Mouse (Mus musculus) CH12.LX (cell line): ENCODE measurements at regions not wholly inside any gene's neighbourhood (a gene's known extent, or its start where the extent isn't known, plus 50 kb on each side); places are given as distances from the start of the nearest gene placed in this dataset.

ENCODE experiments used
- DNase-seq: peaks from one replicate; pipeline ENCODE4 v3.0.0-alpha.2; 2013; ENCODE audit errors: extremely low read depth
- H3K27ac ChIP-seq: 2 replicates; pipeline ENCODE4 v1.5.1; 2012; ENCODE audit warnings: low read depth, mild to moderate bottlenecking, control low read depth, moderate library complexity; ENCODE audit not compliant: insufficient read depth
- H3K27me3 ChIP-seq: replicated peaks from 2 replicates; pipeline ENCODE3; 2012; ENCODE audit warnings: inconsistent platforms
- H3K36me3 ChIP-seq, 2 experiments: replicated peaks in 1 of 2; 2 replicates each; pipeline versions ENCODE3 to v1.6.1; 2012; ENCODE audit warnings: inconsistent platforms in 1 of 2, low read length in 1 of 2, mild to moderate bottlenecking in 1 of 2, mixed read lengths in 1 of 2, moderate library complexity in 1 of 2; ENCODE audit not compliant: control insufficient read depth in 1 of 2, insufficient read depth in 1 of 2
- H3K4me1 ChIP-seq, 2 experiments: 2 replicates each; pipeline ENCODE4 v1.6.1; 2012; ENCODE audit warnings: inconsistent platforms in 1 of 2, moderate library complexity in 1 of 2; ENCODE audit not compliant: insufficient read depth in 2 of 2, control insufficient read depth in 1 of 2
- H3K4me2 ChIP-seq: 2 replicates; pipeline ENCODE4 v1.6.1; 2012; ENCODE audit warnings: low read depth, mild to moderate bottlenecking, control low read depth; ENCODE audit not compliant: poor library complexity, insufficient read depth, severe bottlenecking
- H3K4me3 ChIP-seq, 3 experiments: fragments of 150-350 bp in 1 of 3; sonication (generic) in 1 of 3; replicated peaks in 1 of 3; 2 replicates each; pipeline versions ENCODE3 to v1.5.1; 2011 to 2012; ENCODE audit warnings: low read depth in 2 of 3, low read length in 2 of 3, mild to moderate bottlenecking in 2 of 3, moderate library complexity in 2 of 3, control low read depth in 1 of 3, improper control_type of control experiment in 1 of 3, inconsistent platforms in 1 of 3, mixed read lengths in 1 of 3; ENCODE audit not compliant: poor library complexity in 1 of 3
- H3K79me2 ChIP-seq: replicated peaks from 2 replicates; pipeline ENCODE4 v1.6.1; 2012; ENCODE audit warnings: mild to moderate bottlenecking, moderate library complexity; ENCODE audit not compliant: control insufficient read depth, poor library complexity, insufficient read depth, severe bottlenecking; ENCODE audit errors: extremely low read depth
- H3K9ac ChIP-seq: 2 replicates; pipeline ENCODE4 v1.6.1; 2012; ENCODE audit warnings: low read depth, mild to moderate bottlenecking, control low read depth, moderate library complexity; ENCODE audit not compliant: insufficient read depth
- H3K9me3 ChIP-seq: replicated peaks from 2 replicates; pipeline ENCODE3; 2012; ENCODE audit warnings: low read length, inconsistent platforms, mixed read lengths
- BHLHE40 ChIP-seq: IDR thresholded peaks from 2 replicates; pipeline ENCODE4 v1.6.1; 2011; ENCODE audit warnings: mild to moderate bottlenecking, low read depth, low read length, improper control_type of control experiment
- CHD1 ChIP-seq: IDR thresholded peaks from 2 replicates; pipeline ENCODE4 v1.6.1; 2012; ENCODE audit warnings: low read depth, low read length, improper control_type of control experiment, inconsistent platforms
- CHD2 ChIP-seq: IDR thresholded peaks from 2 replicates; pipeline ENCODE4 v1.6.1; 2011; ENCODE audit warnings: low read length, improper control_type of control experiment
- E2F4 ChIP-seq: IDR thresholded peaks from 2 replicates; pipeline ENCODE4 v1.6.1; 2011; ENCODE audit warnings: low read depth, low read length, improper control_type of control experiment; ENCODE audit not compliant: insufficient replicate concordance
- ETS1 ChIP-seq: conservative IDR thresholded peaks from 2 replicates; pipeline ENCODE4 v1.6.1; 2012; ENCODE audit warnings: low read depth, mild to moderate bottlenecking, inconsistent platforms, low read length, improper control_type of control experiment, moderate library complexity
- IRF4 ChIP-seq: IDR thresholded peaks from 2 replicates; pipeline ENCODE4 v1.6.1; 2014; ENCODE audit warnings: low read depth, mild to moderate bottlenecking, inconsistent platforms, low read length, improper control_type of control experiment
- JUND ChIP-seq: conservative IDR thresholded peaks from 2 replicates; pipeline ENCODE4 v1.6.1; 2011; ENCODE audit warnings: low read depth, low read length, improper control_type of control experiment
- KAT2A ChIP-seq: IDR thresholded peaks from 2 replicates; pipeline ENCODE4 v1.6.1; 2012; ENCODE audit warnings: low read length, improper control_type of control experiment, inconsistent platforms; ENCODE audit not compliant: insufficient replicate concordance
- MAFK ChIP-seq: IDR thresholded peaks from 2 replicates; pipeline ENCODE4 v1.6.1; 2011; ENCODE audit warnings: low read length, improper control_type of control experiment; ENCODE audit not compliant: insufficient replicate concordance
- MXI1 ChIP-seq: IDR thresholded peaks from 2 replicates; pipeline ENCODE4 v1.6.1; 2011; ENCODE audit warnings: mild to moderate bottlenecking, low read depth, low read length, improper control_type of control experiment
- MYC ChIP-seq: IDR thresholded peaks from 2 replicates; pipeline ENCODE4 v1.6.1; 2011; ENCODE audit warnings: low read depth, mild to moderate bottlenecking, improper control_type of control experiment, low read length
- NRF1 ChIP-seq: IDR thresholded peaks from 2 replicates; pipeline ENCODE4 v1.6.1; 2014; ENCODE audit warnings: low read depth, mild to moderate bottlenecking, inconsistent platforms, low read length, improper control_type of control experiment, moderate library complexity
- POLR2A ChIP-seq: IDR thresholded peaks from 2 replicates; pipeline ENCODE4 v1.6.1; 2011; ENCODE audit warnings: low read depth, mild to moderate bottlenecking, improper control_type of control experiment, low read length
- POLR2AphosphoS2 ChIP-seq: IDR thresholded peaks from 2 replicates; pipeline ENCODE4 v1.6.1; 2011; ENCODE audit warnings: low read depth, low read length, improper control_type of control experiment
- RAD21 ChIP-seq: IDR thresholded peaks from 2 replicates; pipeline ENCODE4 v1.6.1; 2011; ENCODE audit warnings: low read depth, mild to moderate bottlenecking, low read length, improper control_type of control experiment, moderate library complexity
- SMC3 ChIP-seq: IDR thresholded peaks from 2 replicates; pipeline ENCODE4 v1.6.1; 2011; ENCODE audit warnings: low read depth, low read length, improper control_type of control experiment
- TCF12 ChIP-seq: IDR thresholded peaks from 2 replicates; pipeline ENCODE4 v1.6.1; 2014; ENCODE audit warnings: low read depth, mild to moderate bottlenecking, inconsistent platforms, low read length, improper control_type of control experiment
- UBTF ChIP-seq: IDR thresholded peaks from 2 replicates; pipeline ENCODE4 v1.6.1; 2012; ENCODE audit warnings: low read depth, mild to moderate bottlenecking, inconsistent platforms, low read length, improper control_type of control experiment, moderate library complexity
- USF2 ChIP-seq: conservative IDR thresholded peaks from 2 replicates; pipeline ENCODE4 v1.6.1; 2011; ENCODE audit warnings: low read depth, low read length, improper control_type of control experiment
- ZKSCAN1 ChIP-seq: IDR thresholded peaks from 2 replicates; pipeline ENCODE4 v1.6.1; 2012; ENCODE audit warnings: low read depth, inconsistent platforms, low read length, improper control_type of control experiment, borderline replicate concordance
- ZMIZ1 ChIP-seq: IDR thresholded peaks from 2 replicates; pipeline ENCODE4 v1.6.1; 2012; ENCODE audit warnings: low read depth, mild to moderate bottlenecking, inconsistent platforms, low read length, improper control_type of control experiment
- ZNF384 ChIP-seq: IDR thresholded peaks from 2 replicates; pipeline ENCODE4 v1.6.1; 2012; ENCODE audit warnings: low read depth, low read length, improper control_type of control experiment, inconsistent platforms
- dilution Hi-C: fragments of 300-500 bp; cut with MboI; formaldehyde crosslinking; loops from 2 replicates; pipeline ENCODE4 v1.14.3; 2020; ENCODE audit warnings: low sequenced_read_pairs; ENCODE audit not compliant: extremely low pct_unique_long_range_greater_than_20kb, extremely low pct_ligation_motif_present
- in situ Hi-C: fragments of 300-500 bp; cut with MboI; formaldehyde crosslinking; loops from 3 replicates; pipeline ENCODE4 v1.14.3; 2019; ENCODE audit warnings: low sequenced_read_pairs, low pct_ligation_motif_present, low pct_unique_long_range_greater_than_20kb, mixed read lengths

DNA sequence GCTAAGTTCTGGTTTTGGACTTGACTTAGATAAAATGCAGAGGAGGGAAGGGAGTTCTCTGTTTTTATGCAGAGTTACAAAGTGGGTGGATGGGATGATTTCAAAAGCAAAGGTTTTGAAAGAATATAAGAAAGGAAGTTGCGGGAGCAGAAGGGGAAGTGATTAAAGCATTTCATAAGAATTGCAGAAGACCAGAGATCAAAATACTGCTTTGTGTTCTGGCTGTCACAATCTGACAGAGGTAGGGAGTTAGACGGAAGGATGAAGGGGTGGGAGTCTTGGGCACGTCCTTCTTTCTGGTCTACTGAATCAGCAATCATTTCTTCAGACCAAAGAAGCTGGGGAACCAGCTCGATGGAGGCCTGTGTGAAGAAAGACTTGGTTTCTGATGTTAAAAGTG, 78.0 kb upstream of the Fn1 start:
- Histone ChIP-seq H3K36me3 (no peaks in the 10 kb centered on the region), H3K79me2 (no peaks in the 10 kb centered on the region), H3K9me3 (no peaks in the 10 kb centered on the region), H3K4me1 (peaks cover 0 to 15% of the 10 kb centered on the region in 2 experiments; a peak in 2 of 4 replicates), H3K9ac (no peak overlapping the region), H3K27me3 (no peaks in the 10 kb centered on the region), H3K4me3 (no peak overlapping the region), H3K27ac (no peak overlapping the region), H3K4me2 (no peak overlapping the region)
- DNase-seq, result no peak
- dilution Hi-C loops, result no loop called here
- no peak for TF ChIP-seq POLR2A
- no peak for TF ChIP-seq MXI1
- no peak for TF ChIP-seq KAT2A
- TF ChIP-seq CHD1, result no peak
- no peak for TF ChIP-seq ZNF384
- no peak for TF ChIP-seq JUND
- no peak for TF ChIP-seq UBTF
- TF ChIP-seq ETS1, result no peak
- no peak for TF ChIP-seq RAD21
- TF ChIP-seq CHD2, result no peak
- TF ChIP-seq TCF12, result no peak
- TF ChIP-seq MAFK, result no peak
- TF ChIP-seq IRF4, result no peak
- no peak for TF ChIP-seq USF2
- TF ChIP-seq NRF1, result no peak
- in situ Hi-C loops, result no loop called here

DNA sequence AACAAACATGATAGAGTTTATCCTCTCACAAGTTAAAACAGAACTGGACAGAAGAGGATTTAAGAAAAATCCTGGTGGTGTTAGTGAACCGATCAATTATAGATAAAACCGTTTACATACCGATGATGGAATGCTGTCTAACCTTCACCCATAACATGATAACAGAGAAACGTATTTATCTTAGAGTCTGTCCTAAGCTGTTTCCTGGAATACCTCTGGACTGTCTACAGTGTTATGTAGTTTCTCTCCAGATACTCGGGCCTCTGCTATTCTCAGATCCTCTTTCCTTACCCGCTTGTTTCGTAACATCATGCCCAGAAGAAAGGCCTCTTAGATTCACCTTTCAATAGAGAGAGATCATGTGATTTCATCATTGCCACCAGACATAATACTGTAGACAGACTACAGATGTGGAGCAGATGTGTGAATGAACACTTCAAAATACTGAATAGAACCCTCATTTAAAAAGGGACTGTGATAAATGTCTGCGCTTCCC, 75.9 kb upstream of the Fn1 start:
- peaks cover 0 to 8% of the 10 kb centered on the region in 2 experiments; a peak in 1 of 4 replicates for H3K4me1 ChIP-seq
- H3K9ac ChIP-seq, result no peak overlapping the region
- no peak overlapping the region for H3K4me3 ChIP-seq
- no peaks in the 10 kb centered on the region for H3K79me2 ChIP-seq
- DNase-seq, result peak; percentile 22
- no peaks in the 10 kb centered on the region for H3K9me3 ChIP-seq
- no peaks in the 10 kb centered on the region for H3K36me3 ChIP-seq
- dilution Hi-C loops (no loop called here), in situ Hi-C loops (no loop called here)
- no peak overlapping the region for H3K27ac ChIP-seq
- no peaks in the 10 kb centered on the region for H3K27me3 ChIP-seq
- TF ChIP-seq IRF4, result peak; percentile 9; the same call in 1 of the 2 replicates
- TF ChIP-seq MYC, result no peak
- no peak for TF ChIP-seq ZKSCAN1
- TF ChIP-seq POLR2AphosphoS2, result no peak
- TF ChIP-seq E2F4, result no peak
- TF ChIP-seq NRF1, result no peak
- 0 out of 2 replicates have a peak, but pooled peaks have one; percentile 11 for TF ChIP-seq BHLHE40
- TF ChIP-seq RAD21, result no peak
- no peak for TF ChIP-seq SMC3
- TF ChIP-seq ZMIZ1, result no peak
- H3K4me2 ChIP-seq, result no peak overlapping the region
